Mouse (Mus musculus) embryonic fibroblast, embryonic 13.5 days (primary cell): ENCODE results near the gene Lasp1.

Experiments used
- CTCF ChIP-seq: IDR thresholded peaks from 2 replicates; pipeline ENCODE4 v1.5.1; 2011; ENCODE audit warnings: mild to moderate bottlenecking, control low read depth, low read length, moderate library complexity, borderline replicate concordance; ENCODE audit not compliant: insufficient read depth
- POLR2A ChIP-seq: IDR thresholded peaks from 2 replicates; pipeline ENCODE4 v1.6.1; 2011; ENCODE audit warnings: low read depth, mild to moderate bottlenecking, control low read depth, low read length, moderate library complexity

DNA sequence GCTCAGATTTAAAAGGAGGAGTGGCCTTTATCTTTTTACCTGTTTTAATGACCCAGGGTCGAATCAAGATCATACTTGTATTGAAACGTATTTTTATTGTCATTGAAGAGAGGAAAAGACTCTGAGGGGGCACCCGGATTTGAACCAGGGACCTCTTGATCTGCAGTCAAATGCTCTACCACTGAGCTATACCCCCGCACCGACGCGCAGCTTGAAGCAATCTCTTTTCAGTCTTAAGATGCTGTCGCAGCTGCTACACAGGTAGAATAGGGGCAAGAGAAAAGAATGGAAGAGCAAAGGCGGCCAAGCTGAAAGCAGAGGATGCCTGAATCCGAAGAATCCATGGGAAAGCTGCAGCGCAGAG is at the start of gene Lasp1:
- TF ChIP-seq CTCF, result no peak
- TF ChIP-seq POLR2A, result peak; percentile 47; the same call in 1 of the 2 replicates
